ENCODE assay signal across 8 mouse cellular contexts in genomic region chr1:72823751-72824706, GRCm38 (mm10). TPM values are rescaled to one million over a fixed set of nuclear protein-coding genes. Genes with fewer than 3 reads are reported as not detected.
DNase-seq lines count a peak whose midpoint lies in the region; TF ChIP-seq lines count a peak whose summit lies in the region.

Igfbp2 (plus strand) TSS chr1:72824503.

- H3K27me3 ChIP-seq in small intestine, adult 2 months (ENCODE audit: control insufficient read depth, insufficient read depth, low read length), result peaks cover 33% of the 10 kb centered on the region

- H3K36me3 ChIP-seq in small intestine, adult 2 months (ENCODE audit: control insufficient read depth, insufficient read depth, low read length), result no peaks in the 10 kb centered on the region

- H3K4me3 ChIP-seq in small intestine, adult 2 months (ENCODE audit: low read depth, low read length), result peak within 1 kb of the TSS; percentile 33; the same call in 1 of the 2 replicates

- H3K4me1 ChIP-seq in small intestine, adult 2 months (ENCODE audit: control insufficient read depth, insufficient read depth, insufficient read length, low read length), result 0 out of 2 replicates have a peak, but pooled peaks cover 2% of the 10 kb centered on the region

- peak; percentile 8 for DNase-seq in layer of hippocampus, adult 11-12 months (ENCODE audit: low spot score)
- no peak for DNase-seq in layer of hippocampus, adult 9-10 months (ENCODE audit: low spot score)
- peak; percentile 46 to 66 for DNase-seq in cerebellum, postnatal 25 days
- peak; percentile 19 to 23 for DNase-seq in heart, postnatal 10 days
- DNase-seq in layer of hippocampus, adult 8-10 months (ENCODE audit: low spot score in 2 of 2), result peak in 1 of 2 experiments; percentile 8
- DNase-seq in lung, postnatal 14 days, result peak; percentile 6
- DNase-seq in spleen, postnatal 36 days (ENCODE audit: low spot score in 2 of 2), result no peak

- no peak for TF ChIP-seq CTCF in small intestine, adult 2 months (IDR thresholded peaks at IDR 0.05; ENCODE audit: extremely low read depth, insufficient read length, insufficient replicate concordance, low read depth, low read length)

- intact Hi-C loops in heart, postnatal 10 days (cut with DNase I), result no loop called here

- TF ChIP-seq POLR2A in small intestine, adult 2 months (IDR thresholded peaks at IDR 0.05; ENCODE audit: low read depth, low read length), result no peak

- H3K27ac ChIP-seq in small intestine, adult 2 months (ENCODE audit: insufficient read depth, low read depth, low read length), result no peak within 1 kb of the TSS

- 6% methylated on average over 49 of the region's 58 CpGs for WGBS in small intestine, adult 2 months

RNA-seq across cellular contexts. Expression of gene Igfbp2, which starts in this region (rescaled TPM):
- total RNA-seq in heart, postnatal 10 days (2021), result 1 to 10 TPM in 1 of 2 experiments, under 1 TPM in 1; 0.86 to 2.1 TPM
- total RNA-seq in layer of hippocampus, adult 8-10 months (2022), result 10 to 100 TPM; 36.7 to 56.7 (median 47.3) TPM
- 7.7 and 17.9 TPM in 2 replicates for polyA plus RNA-seq in small intestine, adult 2 months (2012; rRNA removed)

Comparison
In these comparisons a context has a peak if more than half of its experiments do, and no peak if none do; other contexts are left out.
1. RNA of gene Igfbp2 (total RNA-seq): 36.7 to 56.7 TPM in layer of hippocampus, adult 8-10 months; 0.86 to 2.1 TPM in heart, postnatal 10 days; every median in the first group is over 10 times any median in the second.
2. DNase-seq: peak in layer of hippocampus, adult 11-12 months (single experiment), cerebellum, postnatal 25 days (2 of 2), heart, postnatal 10 days (2 of 2) and lung, postnatal 14 days (single experiment); none in layer of hippocampus, adult 9-10 months (single experiment) and spleen, postnatal 36 days (0 of 2).